Mouse (Mus musculus) limb, embryonic 14.5 days (tissue): Measurements from ENCODE around the gene Rab37. TPM values are rescaled to one million over a fixed set of nuclear protein-coding genes. Genes with fewer than 3 reads are reported as not detected.
A peak's percentile ranks its signal among the peaks of the same experiment; 100 is the strongest.

Source experiments
- ATAC-seq: fragments of 200-750 bp; cut with Nextera tagmentation; 2 replicates; pipeline ENCODE4 v1.8.0; 2017; ENCODE audit warnings: low read depth, moderate number of reproducible peaks, moderate TSS enrichment; ENCODE audit not compliant: low FRiP score
- DNase-seq: peaks from one replicate; pipeline ENCODE4 v3.0.0-alpha.2; 2015; ENCODE audit warnings: low spot score
- H3K27ac ChIP-seq: fragments of 300-500 bp; sonication (generic); replicated peaks from 2 replicates; pipeline ENCODE4 v1.5.1; 2014; ENCODE audit warnings: low read depth, mild to moderate bottlenecking, low read length, moderate library complexity, mixed read lengths
- H3K27me3 ChIP-seq: fragments of 300-500 bp; sonication (generic); 2 replicates; pipeline ENCODE4 v1.6.1; 2014; ENCODE audit warnings: low read length, mixed read lengths; ENCODE audit not compliant: control insufficient read depth, insufficient read depth
- H3K36me3 ChIP-seq: fragments of 300-500 bp; sonication (generic); 2 replicates; pipeline ENCODE4 v1.6.1; 2014; ENCODE audit warnings: mild to moderate bottlenecking, low read length, moderate library complexity, mixed read lengths; ENCODE audit not compliant: control insufficient read depth, insufficient read depth
- H3K4me1 ChIP-seq: fragments of 300-500 bp; sonication (generic); 2 replicates; pipeline ENCODE4 v1.6.1; 2014; ENCODE audit warnings: antibody characterized with exemption, low read length, mixed read lengths; ENCODE audit not compliant: control insufficient read depth, insufficient read depth
- H3K4me2 ChIP-seq: fragments of 300-500 bp; sonication (generic); replicated peaks from 2 replicates; pipeline ENCODE4 v1.6.1; 2014; ENCODE audit warnings: low read depth, mild to moderate bottlenecking, low read length, moderate library complexity; ENCODE audit not compliant: severe bottlenecking
- H3K4me3 ChIP-seq: fragments of 300-500 bp; sonication (generic); replicated peaks from 2 replicates; pipeline ENCODE4 v1.5.1; 2014; ENCODE audit warnings: low read length
- H3K9ac ChIP-seq: fragments of 300-500 bp; sonication (generic); 2 replicates; pipeline ENCODE4 v1.6.1; 2014; ENCODE audit warnings: mild to moderate bottlenecking, low read depth, low read length, moderate library complexity; ENCODE audit not compliant: severe bottlenecking
- H3K9me3 ChIP-seq: fragments of 300-500 bp; sonication (generic); 2 replicates; pipeline ENCODE4 v1.6.1; 2016; ENCODE audit warnings: low read length; ENCODE audit not compliant: control insufficient read depth
- POLR2A ChIP-seq: fragments of 200-500 bp; IDR thresholded peaks from 2 replicates; pipeline ENCODE4 v1.8.0; 2012; ENCODE audit warnings: inconsistent platforms, mild to moderate bottlenecking, moderate library complexity, borderline replicate concordance; ENCODE audit not compliant: insufficient read depth, insufficient read length; ENCODE audit errors: extremely low read depth
- WGBS: fragments of 180-500 bp; shearing (Covaris S2); extraction: QIAGEN DNeasy Blood & Tissue Kit; methylation state at CpG from one replicate; pipeline ENCODE4 v1.1.7; 2014; 5-methylcytosine and 5-hydroxymethylcytosine counted together
- polyA plus RNA-seq, 2 experiments: library from polyadenylated mRNA; depleted of rRNA in 1 of 2; stranded (reverse) in 1 of 2; unstranded in 1 of 2; fragments of >200 nt; fragmentation: Nextera tagmentation in 1 of 2; extraction: Ambion mirVana in 1 of 2; gene quantifications; 2 replicates each; pipeline versions ENCODE4 v1.2.1 to v1.2.3; 2012 to 2014

Gene Rab37
- polyA plus RNA-seq, 2 experiments, result 1.5 TPM

DNA sequence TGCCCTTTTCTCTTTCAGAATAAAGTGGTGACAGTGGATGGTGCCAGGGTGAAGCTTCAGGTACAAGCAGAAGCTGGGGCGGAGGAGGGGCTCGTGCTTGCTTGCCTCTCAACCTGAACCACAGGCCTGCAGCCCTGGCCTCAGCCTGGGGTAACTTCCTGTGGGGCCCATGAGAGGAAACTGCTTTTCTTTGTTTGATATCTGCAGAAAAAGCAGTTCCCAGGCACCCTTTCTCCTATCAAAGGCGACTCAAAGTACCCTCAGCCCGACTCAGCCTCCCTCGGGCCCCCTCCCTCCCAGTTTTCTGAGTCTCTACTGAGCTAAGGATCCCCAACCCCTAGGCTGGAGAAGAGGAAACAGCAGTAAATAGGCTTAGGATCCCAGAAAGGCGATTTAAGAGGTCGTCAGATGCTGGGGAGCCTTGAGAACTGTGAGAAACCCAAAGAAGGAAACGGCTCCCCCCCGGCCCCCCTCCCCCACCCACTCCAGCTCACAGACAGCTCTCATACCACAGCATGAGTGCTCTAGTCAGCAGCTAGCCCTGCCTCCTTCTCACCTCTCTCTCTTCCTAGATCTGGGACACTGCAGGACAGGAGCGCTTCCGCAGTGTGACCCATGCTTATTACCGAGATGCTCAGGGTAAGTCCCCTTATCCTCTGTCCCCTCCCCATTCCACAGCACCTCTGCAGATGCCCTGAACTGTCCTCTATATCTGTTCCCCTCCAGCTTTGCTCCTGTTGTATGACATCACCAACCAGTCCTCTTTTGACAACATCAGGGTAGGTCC, 66.9 kb downstream of the Rab37 start:
- Histone ChIP-seq H3K4me2 (no peak overlapping the region; the same call in 1 of the 2 replicates), H3K4me3 (no peak overlapping the region), H3K4me1 (peaks cover 17% of the 10 kb centered on the region), H3K27ac (no peak overlapping the region), H3K36me3 (no peaks in the 10 kb centered on the region), H3K9me3 (no peaks in the 10 kb centered on the region), H3K9ac (peak overlapping the region; percentile 31; the same call in 1 of the 2 replicates), H3K27me3 (peaks cover 25% of the 10 kb centered on the region)
- ATAC-seq (no peak), DNase-seq (no peak)
- TF ChIP-seq POLR2A, result no peak
- 22% methylated on average over 12 of the region's 12 CpGs for WGBS

DNA sequence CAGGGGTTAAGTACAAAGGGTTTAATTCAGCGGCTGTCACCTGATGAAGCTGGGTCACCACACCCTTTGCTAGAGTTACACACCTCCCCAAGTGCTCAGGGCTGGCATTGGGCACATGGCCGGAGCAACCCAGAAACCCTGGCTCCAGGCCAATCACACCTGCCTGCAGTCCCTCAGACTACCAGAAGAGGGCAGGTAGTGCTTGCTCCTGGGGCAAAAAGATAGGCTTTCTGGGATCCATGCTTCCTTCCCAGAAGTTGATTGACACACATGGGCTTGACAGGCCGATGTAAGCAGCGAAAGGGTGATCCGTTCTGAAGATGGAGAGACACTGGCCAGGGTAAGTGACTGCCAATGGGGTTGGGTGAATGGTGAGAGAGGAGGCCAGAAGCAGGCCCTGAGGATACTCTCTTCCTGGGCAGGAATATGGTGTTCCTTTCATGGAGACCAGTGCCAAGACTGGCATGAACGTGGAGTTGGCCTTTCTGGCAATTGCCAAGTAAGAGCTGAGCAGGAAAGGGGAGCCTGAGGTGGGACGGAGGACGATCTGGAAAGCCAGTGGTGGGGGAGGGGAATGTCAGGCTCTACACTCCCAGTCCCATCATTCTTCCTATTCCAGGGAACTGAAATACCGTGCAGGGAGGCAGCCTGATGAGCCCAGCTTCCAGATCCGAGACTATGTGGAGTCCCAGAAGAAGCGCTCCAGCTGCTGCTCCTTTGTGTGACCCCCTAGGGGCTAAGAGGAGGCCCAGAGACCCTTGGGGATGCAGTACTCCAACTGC, 69.0 kb downstream of the Rab37 start:
- Histone ChIP-seq H3K4me3 (no peak overlapping the region), H3K27me3 (peaks cover 26% of the 10 kb centered on the region), H3K27ac (no peak overlapping the region), H3K4me2 (no peak overlapping the region), H3K9ac (no peak overlapping the region), H3K36me3 (no peaks in the 10 kb centered on the region), H3K9me3 (no peaks in the 10 kb centered on the region), H3K4me1 (peaks cover 28% of the 10 kb centered on the region)
- no peak for ATAC-seq
- TF ChIP-seq POLR2A, result no peak
- DNase-seq, result no peak
- 54% methylated on average over 11 of the region's 11 CpGs for WGBS

DNA sequence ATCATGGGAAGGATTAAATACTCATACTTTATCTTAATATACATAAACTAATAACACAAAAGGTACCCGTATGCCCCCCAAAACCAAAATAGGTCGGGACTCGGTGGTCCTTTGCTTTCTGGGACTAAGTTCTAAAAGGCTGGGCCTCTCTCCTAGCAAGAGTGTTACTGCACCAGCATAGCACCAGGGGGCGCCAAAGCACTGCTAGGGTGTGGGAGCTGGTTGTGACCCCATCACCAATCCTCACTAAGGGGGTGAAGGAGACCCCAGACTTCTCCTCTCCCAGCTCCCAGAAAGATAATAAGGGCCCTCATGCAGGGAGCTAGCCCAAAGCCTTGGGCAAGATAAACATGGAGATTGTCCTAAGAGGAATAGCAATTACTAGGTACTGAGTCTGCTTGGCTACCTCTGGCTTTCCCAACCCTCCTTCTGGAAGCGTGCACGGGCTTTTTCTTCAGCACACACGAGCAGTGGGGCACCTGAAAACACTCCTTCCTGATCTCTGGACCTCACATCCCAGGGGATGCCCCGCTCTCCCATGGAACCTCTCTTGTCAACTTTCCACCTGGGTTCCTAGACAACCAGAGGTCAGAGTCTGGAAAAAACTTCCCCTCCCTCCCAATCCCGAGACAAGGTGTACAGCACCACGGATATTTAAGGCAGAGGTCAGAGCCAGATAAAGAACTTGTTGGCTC, 69.8 kb downstream of the Rab37 start:
- TF ChIP-seq POLR2A, result no peak
- Histone ChIP-seq H3K4me1 (peaks cover 28% of the 10 kb centered on the region), H3K4me3 (no peak overlapping the region), H3K27me3 (peaks cover 34% of the 10 kb centered on the region), H3K36me3 (no peaks in the 10 kb centered on the region), H3K27ac (no peak overlapping the region), H3K4me2 (no peak overlapping the region), H3K9ac (no peak overlapping the region), H3K9me3 (no peaks in the 10 kb centered on the region)
- ATAC-seq, result no peak
- 39% methylated on average over 10 of the region's 10 CpGs for WGBS
- peak; percentile 63 for DNase-seq

DNA sequence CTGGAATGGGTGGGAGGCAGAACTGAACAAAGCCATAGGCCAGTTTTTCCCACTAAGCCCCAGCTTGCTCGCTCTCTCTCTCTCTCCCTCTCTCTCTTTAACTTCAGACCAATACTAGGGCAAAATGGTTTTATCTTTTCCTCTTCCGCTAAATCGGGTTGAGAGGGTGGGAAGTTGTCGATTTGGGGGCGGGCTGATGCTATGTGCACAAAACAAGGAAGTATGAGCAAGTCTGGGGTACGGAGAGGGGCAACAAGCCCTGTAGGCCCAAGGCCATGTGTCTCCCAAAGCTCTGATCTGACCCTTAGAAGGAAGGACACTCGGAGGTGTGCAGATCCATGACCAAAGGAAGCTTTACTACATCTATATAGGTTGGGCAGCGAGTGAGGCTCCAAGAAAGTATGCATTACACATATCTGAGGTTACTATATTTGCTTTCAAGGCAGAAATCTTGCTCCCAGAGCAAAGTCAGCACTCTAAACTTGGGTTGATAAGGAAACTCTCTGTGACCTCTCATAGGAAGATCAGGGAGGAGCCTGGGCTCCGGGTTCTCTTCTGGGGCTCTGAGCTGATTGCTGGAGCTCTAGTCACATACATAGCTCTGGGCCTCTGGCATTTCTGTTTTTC, 70.5 kb downstream of the Rab37 start:
- Histone ChIP-seq H3K27me3 (peaks cover 34% of the 10 kb centered on the region), H3K4me3 (no peak overlapping the region), H3K4me2 (no peak overlapping the region), H3K27ac (no peak overlapping the region), H3K4me1 (peaks cover 28% of the 10 kb centered on the region), H3K36me3 (no peaks in the 10 kb centered on the region), H3K9ac (no peak overlapping the region), H3K9me3 (no peaks in the 10 kb centered on the region)
- ATAC-seq (no peak), DNase-seq (no peak)
- WGBS, result 64% methylated on average over 9 of the region's 9 CpGs
- TF ChIP-seq POLR2A, result no peak

DNA sequence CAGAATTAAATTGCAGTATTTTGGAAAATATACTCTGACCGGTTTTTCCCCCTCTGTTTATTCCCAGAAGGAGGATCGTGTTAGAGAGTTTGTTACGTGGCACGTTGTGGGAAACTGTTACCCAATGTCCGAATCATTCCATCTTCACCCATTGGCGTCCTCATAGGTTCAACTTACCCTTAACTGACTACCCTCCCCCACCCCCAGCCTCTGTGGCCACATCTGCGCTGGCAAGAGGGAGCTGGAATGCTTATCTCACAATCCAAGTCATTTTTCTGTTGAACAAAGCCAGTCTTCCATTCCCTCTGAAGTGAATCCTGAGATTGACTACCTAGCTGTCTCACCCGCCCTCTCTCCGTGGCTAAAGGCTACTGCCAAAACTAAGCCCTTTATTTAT, 71.0 kb downstream of the Rab37 start:
- Histone ChIP-seq H3K9ac (no peak overlapping the region), H3K4me3 (no peak overlapping the region), H3K4me2 (peak overlapping the region; percentile 66), H3K27me3 (peaks cover 34% of the 10 kb centered on the region), H3K9me3 (no peaks in the 10 kb centered on the region), H3K4me1 (peaks cover 28% of the 10 kb centered on the region), H3K36me3 (no peaks in the 10 kb centered on the region), H3K27ac (no peak overlapping the region)
- ATAC-seq (no peak), DNase-seq (no peak)
- WGBS, result 22% methylated on average over 9 of the region's 9 CpGs
- no peak for TF ChIP-seq POLR2A
